Mouse (Mus musculus): ENCODE measurements around the gene Grik5. TPM values are rescaled to one million over a fixed set of nuclear protein-coding genes. Genes with fewer than 3 reads are reported as not detected.
A peak's percentile ranks its signal among the peaks of the same experiment; 100 is the strongest.

Grik5 gene
- polyA plus RNA-seq, 1 experiment: 17.7 TPM

DNA sequence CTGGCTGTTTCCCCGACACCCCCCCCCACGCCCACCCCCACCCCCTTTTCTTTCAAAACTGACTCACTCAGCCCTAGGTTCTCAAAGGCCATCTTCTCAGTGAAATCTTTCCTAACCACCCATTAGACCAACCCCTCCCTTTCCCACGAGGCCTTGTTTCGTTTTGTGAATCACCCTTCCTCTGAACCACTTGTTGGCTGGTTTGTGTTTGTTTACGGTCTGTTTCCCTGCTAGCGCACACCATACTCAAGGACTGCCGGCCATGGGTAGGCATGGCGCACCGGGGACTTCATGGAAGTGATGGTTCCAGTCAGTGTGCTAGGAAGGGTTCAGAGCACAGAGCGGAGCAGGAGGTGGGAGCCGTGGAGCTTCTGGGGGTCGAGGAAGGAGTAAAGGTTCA, 37.2 kb upstream of the Grik5 start:
- Histone ChIP-seq H3K4me3 (ENCODE audit: low read depth, low read length) (no peak overlapping the region), H3K36me3 (ENCODE audit: control insufficient read depth, insufficient read depth, low read length) (no peaks in the 10 kb centered on the region), H3K27ac (ENCODE audit: insufficient read depth, low read depth, low read length) (no peak overlapping the region), H3K27me3 (ENCODE audit: control insufficient read depth, insufficient read depth, low read length) (no peaks in the 10 kb centered on the region), H3K4me1 (ENCODE audit: control insufficient read depth, insufficient read depth, insufficient read length, low read length) (no peaks in the 10 kb centered on the region)
- 64% methylated on average over 12 of the region's 12 CpGs for WGBS
- no peak for TF ChIP-seq POLR2A (IDR thresholded peaks at IDR 0.05; ENCODE audit: low read depth, low read length)
- no peak for TF ChIP-seq CTCF (IDR thresholded peaks at IDR 0.05; ENCODE audit: extremely low read depth, insufficient read length, insufficient replicate concordance, low read depth, low read length)

DNA sequence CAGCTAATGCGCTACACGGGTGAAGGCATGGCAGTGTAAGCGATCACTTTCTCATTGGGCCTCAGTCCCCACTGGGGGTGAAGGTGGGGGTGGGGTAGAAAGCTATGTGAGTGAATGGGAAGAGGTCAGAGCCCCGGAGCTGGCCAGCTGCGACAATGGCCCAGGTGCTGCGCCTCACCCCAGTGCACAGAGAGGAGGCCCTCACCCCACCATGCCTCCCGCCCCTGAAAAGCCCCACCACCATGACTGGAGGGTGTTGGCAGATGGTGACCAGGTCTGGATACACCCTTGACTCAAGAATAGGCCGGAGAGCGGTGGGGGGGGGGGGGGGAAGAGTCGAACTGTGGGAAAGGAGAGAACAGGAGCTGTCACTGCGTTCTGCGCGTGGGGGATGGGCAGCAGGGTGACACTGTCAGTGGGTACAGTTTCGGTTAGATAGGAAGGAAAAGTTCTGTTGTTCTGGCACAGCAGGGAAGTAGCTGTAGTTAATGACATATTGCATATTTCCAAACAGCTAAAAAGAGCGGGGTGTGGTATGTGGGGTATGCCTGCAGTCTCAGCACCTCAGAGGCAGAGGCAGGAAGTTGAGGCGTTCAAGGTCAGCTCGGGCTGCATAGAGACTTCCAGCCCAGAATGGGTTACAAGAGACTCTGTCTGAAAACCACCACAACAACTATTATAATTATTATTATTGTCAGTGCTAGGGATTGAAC, 34.8 kb upstream of the Grik5 start:
- H3K4me3 ChIP-seq (ENCODE audit: low read depth, low read length): no peak overlapping the region
- H3K4me1 ChIP-seq (ENCODE audit: control insufficient read depth, insufficient read depth, insufficient read length, low read length): no peaks in the 10 kb centered on the region
- no peaks in the 10 kb centered on the region for H3K36me3 ChIP-seq (ENCODE audit: control insufficient read depth, insufficient read depth, low read length)
- H3K27ac ChIP-seq (ENCODE audit: insufficient read depth, low read depth, low read length): no peak overlapping the region
- 44% methylated on average over 17 of the region's 17 CpGs for WGBS
- H3K27me3 ChIP-seq (ENCODE audit: control insufficient read depth, insufficient read depth, low read length): no peaks in the 10 kb centered on the region
- TF ChIP-seq POLR2A (IDR thresholded peaks at IDR 0.05; ENCODE audit: low read depth, low read length): no peak
- no peak for TF ChIP-seq CTCF (IDR thresholded peaks at IDR 0.05; ENCODE audit: extremely low read depth, insufficient read length, insufficient replicate concordance, low read depth, low read length)

DNA sequence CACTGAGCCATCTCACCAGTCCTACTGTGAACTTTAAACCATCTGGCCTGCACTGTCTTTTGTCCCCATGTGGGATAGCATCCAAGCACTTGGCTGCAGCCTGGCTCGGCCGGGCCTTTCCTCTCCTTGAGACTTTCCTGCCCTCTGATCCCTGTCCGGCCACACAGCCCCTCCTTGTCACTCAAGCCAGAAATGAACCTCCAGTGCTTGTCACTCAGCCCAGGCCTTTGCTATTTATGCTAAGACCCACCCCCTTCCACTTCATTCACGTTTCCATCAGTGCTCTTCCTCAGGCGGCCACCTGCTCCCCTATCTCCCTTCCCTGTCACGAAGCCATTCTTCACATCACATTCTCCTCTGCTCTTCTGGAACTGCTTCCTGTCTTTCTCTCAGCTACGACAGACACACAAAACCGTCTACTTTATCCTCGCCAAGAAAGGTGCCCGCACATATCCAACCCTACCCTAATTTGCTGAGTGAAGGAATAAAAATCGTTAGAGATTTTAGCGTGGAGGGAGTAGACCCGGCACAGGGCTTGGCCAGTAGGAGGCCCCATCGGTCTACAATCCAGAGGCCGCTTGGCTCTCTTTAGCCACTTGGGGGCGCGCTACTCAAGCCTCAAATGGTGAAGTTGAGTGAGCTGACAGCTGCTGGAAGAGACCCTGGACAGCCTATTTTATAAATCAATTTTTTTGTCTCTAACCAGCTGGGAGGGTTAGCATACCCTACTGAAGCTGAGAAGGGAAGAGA, 33.4 kb upstream of the Grik5 start:
- Histone ChIP-seq H3K4me3 (ENCODE audit: low read depth, low read length) (no peak overlapping the region), H3K4me1 (ENCODE audit: control insufficient read depth, insufficient read depth, insufficient read length, low read length) (no peaks in the 10 kb centered on the region), H3K27me3 (ENCODE audit: control insufficient read depth, insufficient read depth, low read length) (no peaks in the 10 kb centered on the region), H3K36me3 (ENCODE audit: control insufficient read depth, insufficient read depth, low read length) (no peaks in the 10 kb centered on the region), H3K27ac (ENCODE audit: insufficient read depth, low read depth, low read length) (no peak overlapping the region)
- 18% methylated on average over 17 of the region's 17 CpGs for WGBS
- TF ChIP-seq CTCF (IDR thresholded peaks at IDR 0.05; ENCODE audit: extremely low read depth, insufficient read length, insufficient replicate concordance, low read depth, low read length) (peak; percentile 99), POLR2A (IDR thresholded peaks at IDR 0.05; ENCODE audit: low read depth, low read length) (no peak)

DNA sequence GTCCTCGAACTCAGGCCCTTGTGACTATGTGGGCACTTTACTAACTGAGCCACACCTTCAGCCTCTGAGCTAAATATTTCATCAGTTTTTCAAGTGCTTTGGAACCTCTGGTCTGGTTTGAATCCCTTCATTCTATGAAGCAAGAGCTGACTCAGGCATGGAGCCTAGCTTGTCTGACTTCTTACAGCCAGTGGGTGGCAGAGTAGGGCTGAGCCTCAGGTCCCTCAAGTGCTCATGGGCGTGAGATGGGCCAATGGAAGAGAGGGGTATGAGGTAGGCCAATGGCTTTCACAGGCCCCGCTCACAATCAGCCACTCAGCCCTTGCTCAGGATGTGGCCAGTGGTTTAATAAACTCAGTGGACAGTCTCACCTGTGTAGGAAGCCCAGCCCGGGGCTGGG, 27.4 kb upstream of the Grik5 start:
- TF ChIP-seq POLR2A (IDR thresholded peaks at IDR 0.05; ENCODE audit: low read depth, low read length) (no peak), CTCF (IDR thresholded peaks at IDR 0.05; ENCODE audit: extremely low read depth, insufficient read length, insufficient replicate concordance, low read depth, low read length) (peak; percentile 13; the same call in 1 of the 2 replicates)
- H3K36me3 ChIP-seq (ENCODE audit: control insufficient read depth, insufficient read depth, low read length): no peaks in the 10 kb centered on the region
- WGBS: 39% methylated on average over 4 of the region's 4 CpGs

DNA sequence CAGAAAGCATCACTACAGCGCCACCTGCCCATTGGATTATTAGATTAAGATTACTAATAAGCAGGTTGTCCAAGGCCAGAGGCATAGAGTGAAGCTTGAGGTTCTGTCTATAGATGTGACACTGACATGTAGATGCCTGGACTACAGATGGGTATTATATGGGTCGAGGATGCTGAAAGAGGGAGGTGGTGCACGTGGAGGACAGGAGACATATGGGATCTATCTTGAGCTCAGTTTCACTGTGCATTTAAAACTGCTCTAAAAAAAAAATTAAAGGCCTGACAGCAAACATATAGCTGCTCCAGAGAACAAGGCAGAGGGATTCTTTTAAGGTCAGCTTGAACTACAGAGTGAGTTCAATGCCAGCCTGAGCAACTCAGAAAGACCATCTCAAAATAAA, 26.0 kb upstream of the Grik5 start:
- 71% methylated on average over 3 of the region's 3 CpGs for WGBS
- H3K4me1 ChIP-seq (ENCODE audit: control insufficient read depth, insufficient read depth, insufficient read length, low read length): no peaks in the 10 kb centered on the region
- H3K27me3 ChIP-seq (ENCODE audit: control insufficient read depth, insufficient read depth, low read length): no peaks in the 10 kb centered on the region
- no peak overlapping the region for H3K27ac ChIP-seq (ENCODE audit: insufficient read depth, low read depth, low read length)
- H3K4me3 ChIP-seq (ENCODE audit: low read depth, low read length): no peak overlapping the region
- no peak for TF ChIP-seq POLR2A (IDR thresholded peaks at IDR 0.05; ENCODE audit: low read depth, low read length)
- no peak for TF ChIP-seq CTCF (IDR thresholded peaks at IDR 0.05; ENCODE audit: extremely low read depth, insufficient read length, insufficient replicate concordance, low read depth, low read length)
- H3K36me3 ChIP-seq (ENCODE audit: control insufficient read depth, insufficient read depth, low read length): no peaks in the 10 kb centered on the region

More for the DNA sequence above, 27.4 kb upstream of the Grik5 start:
- H3K27me3 ChIP-seq (ENCODE audit: control insufficient read depth, insufficient read depth, low read length): no peaks in the 10 kb centered on the region
- H3K4me1 ChIP-seq (ENCODE audit: control insufficient read depth, insufficient read depth, insufficient read length, low read length): no peaks in the 10 kb centered on the region
- no peak overlapping the region for H3K27ac ChIP-seq (ENCODE audit: insufficient read depth, low read depth, low read length)
- no peak overlapping the region for H3K4me3 ChIP-seq (ENCODE audit: low read depth, low read length)

DNA sequence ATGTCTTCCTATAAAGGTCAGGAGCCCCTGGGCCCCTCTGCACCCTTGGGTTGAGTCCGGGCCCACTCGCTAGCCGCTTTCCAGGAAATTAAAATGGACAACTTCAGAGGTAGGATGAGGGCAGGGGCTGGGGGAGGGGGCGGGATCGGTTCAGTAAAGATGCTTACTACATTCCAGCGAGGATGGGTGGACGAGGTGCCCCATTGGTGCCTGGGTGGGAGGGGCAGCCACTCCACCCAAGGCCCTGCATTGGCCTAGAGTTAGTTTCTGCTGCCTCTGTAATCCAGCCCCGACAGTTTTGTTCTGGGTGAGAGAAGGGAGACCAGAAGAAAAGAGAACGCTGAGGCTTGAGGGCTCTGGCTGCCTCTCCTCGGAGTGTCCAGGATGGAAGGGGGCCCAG, 17.7 kb upstream of the Grik5 start:
- Histone ChIP-seq H3K4me1 (ENCODE audit: control insufficient read depth, insufficient read depth, insufficient read length, low read length) (peaks cover 1% of the 10 kb centered on the region), H3K4me3 (ENCODE audit: low read depth, low read length) (no peak overlapping the region), H3K27ac (ENCODE audit: insufficient read depth, low read depth, low read length) (no peak overlapping the region), H3K36me3 (ENCODE audit: control insufficient read depth, insufficient read depth, low read length) (no peaks in the 10 kb centered on the region), H3K27me3 (ENCODE audit: control insufficient read depth, insufficient read depth, low read length) (no peaks in the 10 kb centered on the region)
- 48% methylated on average over 10 of the region's 10 CpGs for WGBS
- TF ChIP-seq CTCF (IDR thresholded peaks at IDR 0.05; ENCODE audit: extremely low read depth, insufficient read length, insufficient replicate concordance, low read depth, low read length): no peak
- TF ChIP-seq POLR2A (IDR thresholded peaks at IDR 0.05; ENCODE audit: low read depth, low read length): no peak

DNA sequence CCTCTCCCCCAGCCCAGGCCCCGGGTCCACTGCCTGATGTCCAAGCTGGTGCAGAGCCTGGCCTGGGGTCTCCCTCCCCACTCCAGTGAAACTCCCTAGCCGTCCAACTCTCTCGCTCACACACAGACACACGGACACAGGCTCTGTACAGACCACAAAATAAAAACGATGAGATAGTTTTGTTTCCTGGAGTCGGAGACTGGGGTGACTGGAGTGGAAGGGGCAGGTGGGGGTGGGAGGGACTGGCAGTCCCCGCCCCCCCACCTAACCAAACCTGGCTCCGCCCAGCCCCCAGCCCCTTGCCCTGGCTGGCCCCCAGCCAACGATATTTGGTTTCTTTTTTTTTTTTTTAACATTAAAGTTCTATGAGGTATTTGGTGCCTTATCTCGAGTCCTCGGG, 16.8 kb upstream of the Grik5 start:
- Histone ChIP-seq H3K4me1 (ENCODE audit: control insufficient read depth, insufficient read depth, insufficient read length, low read length) (peaks cover 3% of the 10 kb centered on the region), H3K36me3 (ENCODE audit: control insufficient read depth, insufficient read depth, low read length) (peaks cover 1% of the 10 kb centered on the region; the same call in 1 of the 2 replicates), H3K27me3 (ENCODE audit: control insufficient read depth, insufficient read depth, low read length) (no peaks in the 10 kb centered on the region), H3K4me3 (ENCODE audit: low read depth, low read length) (no peak overlapping the region), H3K27ac (ENCODE audit: insufficient read depth, low read depth, low read length) (no peak overlapping the region)
- WGBS: 15% methylated on average over 11 of the region's 11 CpGs
- TF ChIP-seq CTCF (IDR thresholded peaks at IDR 0.05; ENCODE audit: extremely low read depth, insufficient read length, insufficient replicate concordance, low read depth, low read length): no peak
- TF ChIP-seq POLR2A (IDR thresholded peaks at IDR 0.05; ENCODE audit: low read depth, low read length): no peak

All from small intestine, adult 2 months (tissue).